Mouse (Mus musculus): ENCODE measurements around the gene Fam173a. TPM values are rescaled to one million over a fixed set of nuclear protein-coding genes. Genes with fewer than 3 reads are reported as not detected.

Fam173a gene
- polyA plus RNA-seq (2015; fragmentation: Illumina TruSeq; extraction: RNeasy Lipid Tissue Mini Kit (QIAGEN cat#74804); ENCODE audit: low read depth, low replicate concordance): 88.4 TPM

GRCm38 (mm10) chr17:25792615-25793014 lies at the start of gene Fam173a:
Gene Fam173a, minus strand, starts transcription at chr17:25792901.

DNA sequence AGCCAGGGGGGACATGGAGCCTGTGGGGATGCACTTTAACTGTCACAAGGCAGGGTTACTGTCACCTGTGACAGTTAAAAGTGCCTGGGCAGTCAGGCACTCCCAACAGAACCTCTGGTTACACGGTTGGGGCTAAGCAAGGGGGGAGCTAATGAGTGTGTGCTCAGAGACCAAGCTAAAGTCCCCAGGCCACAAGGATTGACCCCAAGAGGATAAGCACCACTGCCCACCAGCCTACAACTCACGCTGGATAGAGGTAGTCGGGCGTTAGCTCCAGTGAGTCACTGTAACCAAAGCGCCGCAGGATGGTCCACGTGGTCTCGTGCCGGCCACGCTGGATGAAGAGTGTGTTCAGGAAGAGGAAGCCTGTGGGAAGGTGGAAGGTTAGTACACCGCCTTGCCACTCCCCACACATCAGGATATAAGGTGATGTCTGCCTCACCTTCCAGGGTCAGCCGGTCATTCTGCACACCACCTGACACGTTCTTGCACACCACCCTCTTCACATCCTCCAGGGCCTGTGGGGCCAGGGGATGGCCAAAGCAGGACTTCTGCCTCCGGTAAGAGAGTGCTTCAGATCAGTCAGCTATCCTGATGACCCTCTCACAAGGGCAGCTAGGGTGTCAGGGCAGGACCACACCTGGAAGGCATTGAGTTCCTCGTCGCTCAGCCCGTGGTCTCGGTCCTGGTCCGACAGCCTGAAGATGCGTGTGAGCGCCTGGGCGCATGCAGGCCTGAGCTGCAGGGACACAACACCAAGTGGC lies 48.6 kb upstream of the Fam173a start, which contains the start of gene Gm20683:
Gene Gm20683 (minus strand): TSS at position 647 of the 764 bp plus-strand sequence.

GRCm38 (mm10) chr17:25837076-25837410 lies 44.3 kb upstream of the Fam173a start, which contains the start of gene Rhbdl1:
Gene Rhbdl1, minus strand, starts transcription at chr17:25837295.

GRCm38 (mm10) chr17:25833291-25833663 lies 40.6 kb upstream of the Fam173a start, which contains the start of gene Stub1:
Gene Stub1, minus strand, starts transcription at chr17:25833404.

DNA sequence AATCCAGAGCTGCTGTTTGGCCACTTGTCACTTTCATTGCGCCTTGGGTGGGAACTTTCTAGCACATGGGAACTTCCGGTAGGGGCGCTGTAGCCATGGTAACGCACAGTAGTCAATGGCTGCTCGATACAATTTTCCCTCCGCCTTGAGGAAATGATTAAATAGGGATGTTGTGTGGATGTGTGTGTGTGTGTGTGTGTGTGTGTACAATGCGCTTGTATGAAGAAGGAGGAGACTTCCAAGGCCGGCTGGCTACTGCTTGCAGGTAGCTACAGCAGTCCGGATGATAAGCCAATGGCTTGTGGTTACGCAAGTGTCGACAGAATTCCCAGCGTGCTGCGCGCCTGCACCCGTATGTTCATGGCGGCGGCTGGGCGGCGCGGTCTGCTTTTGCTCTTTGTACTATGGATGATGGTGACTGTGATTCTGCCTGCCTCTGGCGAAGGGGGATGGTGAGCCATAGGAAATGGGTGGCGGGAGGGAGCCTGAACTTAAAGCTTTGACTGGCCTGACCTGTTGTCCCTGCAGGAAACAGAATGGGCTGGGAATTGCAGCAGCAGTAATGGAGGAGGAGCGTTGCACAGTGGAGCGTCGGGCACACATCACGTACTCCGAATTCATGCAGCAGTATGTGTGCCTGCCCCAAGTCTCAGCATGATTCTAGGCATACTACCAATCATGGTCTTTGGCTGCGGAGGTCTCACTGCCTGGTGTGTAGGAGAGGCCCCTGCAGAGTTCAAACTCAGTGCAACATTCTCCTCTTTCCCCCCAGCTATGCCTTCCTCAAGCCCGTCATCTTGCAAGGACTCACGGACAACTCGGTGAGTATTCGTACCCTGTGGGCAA lies 36.2 kb upstream of the Fam173a start, which contains the start of gene Jmjd8:
Gene Jmjd8 (plus strand): TSS at position 156 of the 846 bp plus-strand sequence.

GRCm38 (mm10) chr17:25823452-25823851 lies 30.8 kb upstream of the Fam173a start, which contains the start of gene Wdr24:
Gene Wdr24, plus strand, starts transcription at chr17:25823627.

DNA sequence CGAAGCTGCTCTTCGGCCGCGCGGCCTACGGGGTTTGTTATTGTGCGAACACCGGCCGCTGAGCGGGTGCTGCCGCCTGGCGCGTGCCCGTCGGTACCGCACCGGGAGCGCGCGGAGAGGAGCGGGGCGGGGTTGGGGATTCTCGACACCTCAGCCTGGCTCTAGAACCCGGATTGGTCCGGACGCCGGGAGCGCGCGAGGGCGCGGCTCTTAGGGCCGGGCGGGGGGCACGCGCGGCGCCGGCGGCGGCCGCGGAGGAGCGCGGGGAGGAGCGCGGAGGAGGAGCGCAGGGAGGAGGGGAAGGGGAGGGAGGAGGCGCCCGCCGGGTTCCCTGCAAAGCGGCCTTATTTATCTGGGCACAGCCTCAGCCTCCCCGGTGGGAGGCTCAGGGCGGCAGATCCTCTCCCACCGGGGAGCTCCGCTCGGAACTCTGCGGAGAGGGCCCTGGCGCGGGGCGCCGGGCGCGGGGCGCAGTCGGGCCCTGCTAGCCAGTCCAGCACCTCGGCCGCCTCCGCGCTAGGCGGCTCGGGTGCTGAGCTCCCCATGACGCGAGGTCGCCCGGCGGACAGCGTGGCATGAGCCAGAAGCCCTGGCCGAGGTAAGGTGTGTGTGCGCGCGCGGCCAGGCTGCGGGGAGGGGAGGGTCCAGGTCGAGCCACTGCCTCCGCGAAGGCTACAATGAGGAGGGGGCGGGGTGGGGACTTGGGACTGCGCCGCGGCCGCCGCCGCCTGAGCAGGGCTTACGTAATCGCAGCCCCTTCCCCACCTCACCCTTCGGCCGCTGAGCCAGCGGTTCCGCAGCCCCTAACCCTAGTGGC lies 16.3 kb upstream of the Fam173a start, which contains the start of gene Fbxl16:
Gene Fbxl16 (plus strand): TSS at position 297 of the 817 bp plus-strand sequence.

GRCm38 (mm10) chr17:25796951-25797369 lies 4.3 kb upstream of the Fam173a start, which contains the start of gene Metrn:
Gene Metrn, minus strand, starts transcription at chr17:25797136.

DNA sequence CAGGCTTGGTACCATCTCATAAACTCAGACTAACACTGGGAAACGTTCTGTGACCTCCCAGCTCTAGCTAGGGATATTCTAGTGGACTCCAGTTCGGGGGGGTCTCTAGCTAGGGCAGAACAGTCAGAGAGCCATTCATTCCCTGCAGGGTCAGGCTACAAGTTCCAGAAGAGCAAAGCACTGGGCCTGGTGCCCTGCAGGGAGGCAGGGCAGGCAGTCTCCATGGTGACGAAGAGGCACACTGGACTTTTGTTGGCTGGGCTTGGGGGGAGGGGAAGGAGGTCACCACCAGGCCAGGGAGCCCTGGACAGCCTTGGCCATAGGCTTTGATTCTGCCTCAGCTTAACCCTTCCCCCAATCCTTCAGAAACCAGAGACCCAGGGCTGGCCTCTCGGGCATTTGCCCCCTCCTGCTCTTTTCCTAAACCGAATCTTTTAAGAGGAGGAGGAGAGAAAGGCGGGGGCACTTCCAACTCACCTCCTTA lies 3.0 kb upstream of the Fam173a start, which contains the start of gene AC134908.4:
Gene AC134908.4 (minus strand): TSS at position 51 of the 484 bp plus-strand sequence.

DNA sequence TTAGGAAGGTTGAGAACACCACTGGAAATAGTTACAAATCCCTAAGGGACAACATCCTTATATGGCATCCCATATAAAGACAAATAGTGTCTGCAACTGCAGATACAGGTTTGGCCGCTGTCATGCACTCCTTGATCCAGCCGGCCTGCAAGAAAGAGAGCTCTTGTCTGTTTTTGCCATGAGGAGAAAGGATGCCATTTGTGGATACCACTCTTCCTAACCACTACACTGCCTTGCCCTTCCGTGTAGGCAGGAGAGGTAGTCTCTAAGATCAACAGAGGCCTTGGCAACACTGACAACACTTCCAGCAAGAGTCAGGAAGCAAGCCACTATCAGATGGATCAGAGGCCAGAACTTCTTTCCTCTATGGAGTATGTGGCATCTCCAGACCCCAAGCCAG lies 6.4 kb downstream of the Fam173a start, which contains the start of gene Ccdc78:
Gene Ccdc78 (plus strand): TSS at position 301 of the 400 bp plus-strand sequence.

DNA sequence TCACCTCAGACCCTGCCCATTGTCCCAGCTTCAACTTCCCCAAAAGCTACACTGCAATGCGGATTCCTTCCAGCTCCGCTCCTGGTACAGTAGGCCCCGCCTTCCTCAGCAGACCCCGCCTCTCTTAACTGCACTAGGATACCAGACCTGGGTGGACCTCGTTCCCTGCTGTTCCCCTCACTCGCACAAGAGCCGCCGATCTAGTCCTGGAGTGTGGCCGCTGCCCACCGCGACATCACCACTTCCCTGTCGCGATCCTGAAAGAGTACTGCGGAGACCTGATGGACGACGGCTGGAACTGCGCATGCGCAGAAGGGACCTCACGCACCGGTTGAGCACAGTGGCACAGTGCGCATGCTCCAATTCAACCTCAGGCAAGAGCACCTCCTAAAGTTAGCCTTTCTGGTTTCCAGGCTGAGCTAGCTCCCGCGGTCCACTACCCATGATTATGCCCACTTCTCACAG lies 7.4 kb downstream of the Fam173a start, which contains the start of gene Haghl:
Gene Haghl (minus strand): TSS at position 393 of the 465 bp plus-strand sequence.

DNA sequence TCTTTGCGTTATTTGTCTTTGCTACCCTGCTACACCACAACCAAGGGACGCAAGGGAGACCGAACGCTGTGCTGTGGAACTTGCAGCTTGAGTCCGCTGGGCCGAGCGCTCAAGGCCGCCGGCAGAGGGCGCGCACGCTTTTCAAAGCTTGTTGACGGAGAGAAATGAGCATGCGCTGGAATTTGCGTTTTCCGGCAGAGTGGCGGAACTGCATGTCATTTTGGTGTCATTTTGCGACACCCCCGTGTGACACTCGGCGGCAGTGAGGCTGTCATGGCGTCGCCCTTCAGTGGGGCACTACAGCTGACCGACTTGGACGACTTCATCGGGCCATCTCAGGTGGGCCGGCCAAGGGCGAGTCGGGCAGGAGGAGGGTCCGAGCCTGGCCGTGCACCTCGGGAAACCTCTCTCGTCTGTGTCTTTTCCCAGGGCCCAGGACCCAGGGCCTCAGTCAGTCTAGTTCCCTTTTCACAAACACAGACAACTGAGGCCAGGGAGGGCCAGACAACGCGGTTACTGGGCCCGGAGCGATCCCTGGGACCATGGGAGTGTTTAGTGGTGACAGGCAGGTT lies 19.1 kb downstream of the Fam173a start, which contains the start of gene Narfl:
Gene Narfl (plus strand): TSS at position 228 of the 572 bp plus-strand sequence.

GRCm38 (mm10) chr17:25754241-25754640 lies 38.5 kb downstream of the Fam173a start, which contains the start of gene Msln:
Gene Msln, minus strand, starts transcription at chr17:25754378.

Other genes with a start within 250 kb of the Fam173a start
- 37.3 TPM for gene Sox8, start 222.2 kb downstream of the Fam173a start, polyA plus RNA-seq (2015; fragmentation: Illumina TruSeq; extraction: RNeasy Lipid Tissue Mini Kit (QIAGEN cat#74804); ENCODE audit: low read depth, low replicate concordance)
- 17.9 TPM for gene Lmf1, start 213.8 kb downstream of the Fam173a start, polyA plus RNA-seq (2015; fragmentation: Illumina TruSeq; extraction: RNeasy Lipid Tissue Mini Kit (QIAGEN cat#74804); ENCODE audit: low read depth, low replicate concordance)
- 297 TPM for gene Gng13, start 75.7 kb downstream of the Fam173a start, polyA plus RNA-seq (2015; fragmentation: Illumina TruSeq; extraction: RNeasy Lipid Tissue Mini Kit (QIAGEN cat#74804); ENCODE audit: low read depth, low replicate concordance)
- 1.5 TPM for gene Chtf18, start 65.5 kb downstream of the Fam173a start, polyA plus RNA-seq (2015; fragmentation: Illumina TruSeq; extraction: RNeasy Lipid Tissue Mini Kit (QIAGEN cat#74804); ENCODE audit: low read depth, low replicate concordance)
- 78.9 TPM for gene Rpusd1, start 65.2 kb downstream of the Fam173a start, polyA plus RNA-seq (2015; fragmentation: Illumina TruSeq; extraction: RNeasy Lipid Tissue Mini Kit (QIAGEN cat#74804); ENCODE audit: low read depth, low replicate concordance)
- 0.33 TPM for gene Mslnl, start 56.9 kb downstream of the Fam173a start, polyA plus RNA-seq (2015; fragmentation: Illumina TruSeq; extraction: RNeasy Lipid Tissue Mini Kit (QIAGEN cat#74804); ENCODE audit: low read depth, low replicate concordance)
- 2.9 TPM for gene Msln, start 38.5 kb downstream of the Fam173a start, polyA plus RNA-seq (2015; fragmentation: Illumina TruSeq; extraction: RNeasy Lipid Tissue Mini Kit (QIAGEN cat#74804); ENCODE audit: low read depth, low replicate concordance)
- 32.3 TPM for gene Narfl, start 19.1 kb downstream of the Fam173a start, polyA plus RNA-seq (2015; fragmentation: Illumina TruSeq; extraction: RNeasy Lipid Tissue Mini Kit (QIAGEN cat#74804); ENCODE audit: low read depth, low replicate concordance)
- gene Haghl, start 7.2 kb downstream of the Fam173a start, polyA plus RNA-seq (2015; fragmentation: Illumina TruSeq; extraction: RNeasy Lipid Tissue Mini Kit (QIAGEN cat#74804); ENCODE audit: low read depth, low replicate concordance): 139 TPM
- 0.62 TPM for gene Ccdc78, start 6.3 kb downstream of the Fam173a start, polyA plus RNA-seq (2015; fragmentation: Illumina TruSeq; extraction: RNeasy Lipid Tissue Mini Kit (QIAGEN cat#74804); ENCODE audit: low read depth, low replicate concordance)
- gene AC134908.4, start 2.8 kb upstream of the Fam173a start, polyA plus RNA-seq (2015; fragmentation: Illumina TruSeq; extraction: RNeasy Lipid Tissue Mini Kit (QIAGEN cat#74804); ENCODE audit: low read depth, low replicate concordance): 1.7 TPM
- 128 TPM for gene Metrn, start 4.2 kb upstream of the Fam173a start, polyA plus RNA-seq (2015; fragmentation: Illumina TruSeq; extraction: RNeasy Lipid Tissue Mini Kit (QIAGEN cat#74804); ENCODE audit: low read depth, low replicate concordance)
- 572 TPM for gene Fbxl16, start 16.2 kb upstream of the Fam173a start, polyA plus RNA-seq (2015; fragmentation: Illumina TruSeq; extraction: RNeasy Lipid Tissue Mini Kit (QIAGEN cat#74804); ENCODE audit: low read depth, low replicate concordance)
- 22.9 TPM for gene Wdr24, start 30.7 kb upstream of the Fam173a start, polyA plus RNA-seq (2015; fragmentation: Illumina TruSeq; extraction: RNeasy Lipid Tissue Mini Kit (QIAGEN cat#74804); ENCODE audit: low read depth, low replicate concordance)
- gene Jmjd8, start 36.0 kb upstream of the Fam173a start, polyA plus RNA-seq (2015; fragmentation: Illumina TruSeq; extraction: RNeasy Lipid Tissue Mini Kit (QIAGEN cat#74804); ENCODE audit: low read depth, low replicate concordance): 42.7 TPM
- 169 TPM for gene Stub1, start 40.5 kb upstream of the Fam173a start, polyA plus RNA-seq (2015; fragmentation: Illumina TruSeq; extraction: RNeasy Lipid Tissue Mini Kit (QIAGEN cat#74804); ENCODE audit: low read depth, low replicate concordance)
- gene Rhbdl1, start 44.4 kb upstream of the Fam173a start, polyA plus RNA-seq (2015; fragmentation: Illumina TruSeq; extraction: RNeasy Lipid Tissue Mini Kit (QIAGEN cat#74804); ENCODE audit: low read depth, low replicate concordance): 44.6 TPM
- 23.4 TPM for gene Gm20683, start 48.9 kb upstream of the Fam173a start, polyA plus RNA-seq (2015; fragmentation: Illumina TruSeq; extraction: RNeasy Lipid Tissue Mini Kit (QIAGEN cat#74804); ENCODE audit: low read depth, low replicate concordance)
- 84.4 TPM for gene Rhot2, start 52.0 kb upstream of the Fam173a start, polyA plus RNA-seq (2015; fragmentation: Illumina TruSeq; extraction: RNeasy Lipid Tissue Mini Kit (QIAGEN cat#74804); ENCODE audit: low read depth, low replicate concordance)
- 21.2 TPM for gene Wdr90, start 68.6 kb upstream of the Fam173a start, polyA plus RNA-seq (2015; fragmentation: Illumina TruSeq; extraction: RNeasy Lipid Tissue Mini Kit (QIAGEN cat#74804); ENCODE audit: low read depth, low replicate concordance)
- gene Mcrip2, start 75.9 kb upstream of the Fam173a start, polyA plus RNA-seq (2015; fragmentation: Illumina TruSeq; extraction: RNeasy Lipid Tissue Mini Kit (QIAGEN cat#74804); ENCODE audit: low read depth, low replicate concordance): 19.9 TPM
- 49.7 TPM for gene Mettl26, start 82.2 kb upstream of the Fam173a start, polyA plus RNA-seq (2015; fragmentation: Illumina TruSeq; extraction: RNeasy Lipid Tissue Mini Kit (QIAGEN cat#74804); ENCODE audit: low read depth, low replicate concordance)
- gene Wfikkn1, start 88.0 kb upstream of the Fam173a start, polyA plus RNA-seq (2015; fragmentation: Illumina TruSeq; extraction: RNeasy Lipid Tissue Mini Kit (QIAGEN cat#74804); ENCODE audit: low read depth, low replicate concordance): 0.33 TPM
- 40.3 TPM for gene Rab40c, start 126.8 kb upstream of the Fam173a start, polyA plus RNA-seq (2015; fragmentation: Illumina TruSeq; extraction: RNeasy Lipid Tissue Mini Kit (QIAGEN cat#74804); ENCODE audit: low read depth, low replicate concordance)
- gene Pigq, start 152.0 kb upstream of the Fam173a start, polyA plus RNA-seq (2015; fragmentation: Illumina TruSeq; extraction: RNeasy Lipid Tissue Mini Kit (QIAGEN cat#74804); ENCODE audit: low read depth, low replicate concordance): 95.8 TPM
- gene Nhlrc4, start 152.1 kb upstream of the Fam173a start, polyA plus RNA-seq (2015; fragmentation: Illumina TruSeq; extraction: RNeasy Lipid Tissue Mini Kit (QIAGEN cat#74804); ENCODE audit: low read depth, low replicate concordance): 0.42 TPM
- 0.97 TPM for gene A930017K11Rik, start 159.7 kb upstream of the Fam173a start, polyA plus RNA-seq (2015; fragmentation: Illumina TruSeq; extraction: RNeasy Lipid Tissue Mini Kit (QIAGEN cat#74804); ENCODE audit: low read depth, low replicate concordance)
- gene Capn15, start 192.9 kb upstream of the Fam173a start, polyA plus RNA-seq (2015; fragmentation: Illumina TruSeq; extraction: RNeasy Lipid Tissue Mini Kit (QIAGEN cat#74804); ENCODE audit: low read depth, low replicate concordance): 23.5 TPM